Mouse (Mus musculus) mesoderm, embryonic 11.5 days (tissue): ENCODE measurements around the gene Olfr58.
"Not testable (repeated sequence)": the region's sequence is repeated elsewhere in the genome, so short reads cannot be mapped to it uniquely, and the experiment has no call there.

Experiments used
- DNase-seq: peaks from one replicate; pipeline ENCODE4 v3.0.0-alpha.2; 2012; ENCODE audit warnings: low read depth, low spot score

Gene Olfr58

DNA sequence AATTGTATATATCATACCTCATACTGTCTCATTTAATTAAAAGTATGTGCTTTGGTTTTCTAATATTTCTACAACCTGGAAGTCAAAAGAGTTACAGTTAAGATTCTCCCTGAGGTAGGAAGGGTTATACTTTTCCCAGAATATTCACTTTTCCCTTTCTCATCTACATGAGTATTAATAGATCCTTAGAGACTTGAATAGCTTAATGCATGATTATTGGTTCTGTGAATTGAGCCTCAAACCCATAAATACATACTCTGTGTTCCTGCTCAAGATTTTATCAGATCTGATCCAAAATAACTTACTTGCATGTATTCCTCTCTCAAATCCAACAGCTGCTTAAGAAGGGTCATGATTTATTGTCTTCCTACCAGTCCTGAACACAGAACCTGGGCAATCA, at the start of gene Olfr58:
Gene Olfr58, plus strand, starts transcription at position 301 of the 400 bp plus-strand sequence.
- no peak for DNase-seq

DNA sequence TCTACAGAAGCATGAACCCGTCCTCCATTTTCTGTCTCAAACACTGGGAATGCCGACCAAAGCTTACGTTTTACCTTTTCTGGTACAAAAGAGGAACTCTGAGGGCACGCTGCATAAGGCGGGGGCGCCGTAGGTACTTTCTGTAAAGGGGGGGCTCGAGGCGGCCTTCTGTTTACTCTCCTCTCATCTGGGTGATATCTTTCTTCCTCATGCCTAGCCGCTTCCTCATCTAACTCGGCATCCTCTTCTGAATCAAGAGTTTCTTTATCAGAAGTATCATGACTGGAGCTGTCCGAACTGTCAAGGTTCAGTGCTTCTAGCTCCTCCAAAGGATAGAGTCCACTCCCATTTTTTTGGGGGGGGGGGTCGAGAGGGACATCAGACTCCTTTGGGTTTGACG, 10.9 kb upstream of the Olfr58 start:
- DNase-seq, result no peak

GRCm38 (mm10) chr9:19769701-19770100, 10.4 kb upstream of the Olfr58 start:
- no peak for DNase-seq

- DNase-seq, result no peak
Observed at GRCm38 (mm10) chr9:19803000-19803399, 22.9 kb downstream of the Olfr58 start.

DNA sequence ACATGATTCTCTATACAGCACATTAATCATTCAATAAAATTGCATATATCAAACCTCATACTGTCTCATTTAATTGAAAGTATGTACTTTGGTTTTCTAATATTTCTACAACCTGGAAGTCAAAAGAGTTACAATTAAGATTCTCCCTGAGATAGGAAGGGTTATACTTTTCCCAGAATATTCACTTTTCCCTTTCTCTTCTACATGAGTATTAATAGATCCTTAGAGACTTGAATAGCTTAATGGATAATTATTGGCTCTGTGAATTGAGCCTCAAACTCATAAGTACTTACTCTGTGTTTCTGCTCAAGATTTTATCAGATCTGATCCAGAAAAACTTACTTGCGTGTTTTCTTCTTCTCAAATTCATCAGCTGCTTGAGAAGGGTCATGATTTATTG, 24.5 kb downstream of the Olfr58 start, which contains the start of gene Olfr859:
Gene Olfr859, plus strand, starts transcription at position 301 of the 400 bp plus-strand sequence.
- not testable (repeated sequence) for DNase-seq
